Mouse (Mus musculus): ENCODE measurements around the gene Ccdc78. TPM values are rescaled to one million over a fixed set of nuclear protein-coding genes. Genes with fewer than 3 reads are reported as not detected.

The Ccdc78 gene
- polyA plus RNA-seq, 2 experiments = 0.10 TPM; not detected in 1

DNA sequence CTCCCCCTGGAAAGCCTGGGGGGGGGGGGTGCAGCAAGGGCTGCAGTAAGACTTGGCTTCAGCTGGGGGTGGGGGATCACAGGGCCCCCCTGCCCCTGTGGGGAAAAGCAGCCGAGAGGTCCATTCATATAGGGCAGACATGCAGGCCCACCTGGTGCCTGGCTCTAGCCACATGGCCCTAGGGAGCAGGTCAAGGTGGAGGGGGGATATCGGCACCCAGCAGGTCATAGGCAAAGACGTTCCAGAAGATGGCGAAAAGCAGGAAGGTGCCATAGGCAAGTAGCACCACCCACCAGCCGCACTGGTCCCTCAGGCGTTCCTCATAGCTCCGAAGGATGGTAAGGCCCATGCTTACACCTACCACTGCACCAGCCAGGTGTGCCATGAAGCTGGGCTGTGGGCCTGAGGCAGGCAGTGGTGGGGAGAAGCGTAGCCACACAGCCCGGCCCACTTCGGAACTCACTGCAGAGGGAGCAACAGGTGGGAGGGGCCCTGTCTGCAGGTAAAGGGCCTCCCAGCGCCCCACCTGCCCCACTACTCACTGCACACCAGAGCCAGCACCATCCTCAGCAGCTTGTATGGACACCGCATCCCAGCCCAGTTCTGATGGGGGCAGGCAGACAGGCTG, 48.3 kb downstream of the Ccdc78 start:
- H3K4me2 ChIP-seq (replicated peaks; ENCODE audit: low read depth, low read length, severe bottlenecking) = peak overlapping the region; percentile 91
- ATAC-seq (ENCODE audit: low FRiP score, low read depth) (no peak), DNase-seq (ENCODE audit: low spot score) (no peak)
- no peak for TF ChIP-seq POLR2A (IDR thresholded peaks at IDR 0.05; ENCODE audit: borderline replicate concordance, extremely low read depth, insufficient read depth, insufficient read length)
- no peak overlapping the region for H3K27ac ChIP-seq (replicated peaks; ENCODE audit: low read depth, low read length)
- peak overlapping the region; percentile 85 for H3K4me3 ChIP-seq (replicated peaks; ENCODE audit: low read length)
- H3K9ac ChIP-seq (ENCODE audit: low read depth, low read length, severe bottlenecking) = peak overlapping the region; percentile 77; the same call in 1 of the 2 replicates
- 83% methylated on average over 12 of the region's 12 CpGs for WGBS
- peaks cover 49% of the 10 kb centered on the region for H3K36me3 ChIP-seq (ENCODE audit: control insufficient read depth, insufficient read depth, low read length)
- H3K4me1 ChIP-seq (ENCODE audit: control insufficient read depth, insufficient read depth, low read length) = peaks cover 51% of the 10 kb centered on the region
- no peaks in the 10 kb centered on the region for H3K9me3 ChIP-seq (ENCODE audit: control insufficient read depth, low read length)
- no peaks in the 10 kb centered on the region for H3K27me3 ChIP-seq (ENCODE audit: control insufficient read depth, insufficient read depth, low read length)

DNA sequence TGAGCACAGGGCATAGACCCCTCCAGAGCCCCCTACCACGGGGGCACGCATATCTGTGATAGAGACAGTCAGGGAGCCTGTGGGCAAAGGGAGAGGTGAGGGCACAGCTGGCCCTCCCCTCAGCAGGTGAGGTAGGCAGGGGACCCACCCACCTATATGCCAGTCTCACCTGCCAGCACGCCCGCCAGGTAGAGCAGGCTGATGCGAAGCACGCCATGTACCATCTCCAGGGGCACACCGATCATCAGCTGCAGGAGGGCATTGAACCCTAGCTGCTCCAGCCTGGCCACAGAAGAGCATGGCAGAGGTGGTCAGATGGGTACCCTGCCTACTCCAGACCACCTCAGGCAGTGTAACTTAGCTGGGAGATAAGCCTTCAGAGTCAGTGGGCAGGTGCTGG, 48.9 kb downstream of the Ccdc78 start:
- DNase-seq (ENCODE audit: low spot score) (no peak), ATAC-seq (ENCODE audit: low FRiP score, low read depth) (no peak)
- Histone ChIP-seq H3K27me3 (ENCODE audit: control insufficient read depth, insufficient read depth, low read length) (no peaks in the 10 kb centered on the region), H3K9me3 (ENCODE audit: control insufficient read depth, low read length) (no peaks in the 10 kb centered on the region), H3K36me3 (ENCODE audit: control insufficient read depth, insufficient read depth, low read length) (peaks cover 49% of the 10 kb centered on the region), H3K4me1 (ENCODE audit: control insufficient read depth, insufficient read depth, low read length) (peaks cover 47% of the 10 kb centered on the region), H3K9ac (ENCODE audit: low read depth, low read length, severe bottlenecking) (no peak overlapping the region), H3K27ac (replicated peaks; ENCODE audit: low read depth, low read length) (no peak overlapping the region), H3K4me3 (replicated peaks; ENCODE audit: low read length) (no peak overlapping the region), H3K4me2 (replicated peaks; ENCODE audit: low read depth, low read length, severe bottlenecking) (no peak overlapping the region)
- no peak for TF ChIP-seq POLR2A (IDR thresholded peaks at IDR 0.05; ENCODE audit: borderline replicate concordance, extremely low read depth, insufficient read depth, insufficient read length)
- WGBS = 87% methylated on average over 7 of the region's 7 CpGs

DNA sequence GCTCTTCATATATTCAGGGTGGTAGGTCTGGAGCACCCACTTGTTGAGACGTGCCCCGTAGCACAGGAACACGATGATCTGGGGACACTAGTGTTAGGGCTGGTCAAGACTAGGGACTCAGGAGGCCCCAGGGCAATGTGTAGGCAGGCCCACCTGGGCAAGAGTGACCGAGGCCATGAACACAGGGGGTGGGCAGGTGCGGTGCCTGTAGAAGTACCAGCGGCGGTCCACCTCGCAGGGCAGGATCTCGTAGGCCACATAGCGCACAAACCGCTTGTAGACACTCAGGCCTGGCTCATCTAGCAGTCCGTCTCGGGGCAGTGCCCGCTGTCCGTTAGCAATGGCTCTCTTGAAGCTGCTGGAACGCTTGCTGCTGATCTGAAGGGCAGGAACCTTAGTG, 49.4 kb downstream of the Ccdc78 start:
- ATAC-seq (ENCODE audit: low FRiP score, low read depth) = no peak
- Histone ChIP-seq H3K9me3 (ENCODE audit: control insufficient read depth, low read length) (no peaks in the 10 kb centered on the region), H3K4me2 (replicated peaks; ENCODE audit: low read depth, low read length, severe bottlenecking) (no peak overlapping the region), H3K4me1 (ENCODE audit: control insufficient read depth, insufficient read depth, low read length) (peaks cover 47% of the 10 kb centered on the region), H3K27me3 (ENCODE audit: control insufficient read depth, insufficient read depth, low read length) (no peaks in the 10 kb centered on the region), H3K4me3 (replicated peaks; ENCODE audit: low read length) (no peak overlapping the region), H3K9ac (ENCODE audit: low read depth, low read length, severe bottlenecking) (no peak overlapping the region), H3K27ac (replicated peaks; ENCODE audit: low read depth, low read length) (no peak overlapping the region), H3K36me3 (ENCODE audit: control insufficient read depth, insufficient read depth, low read length) (peaks cover 49% of the 10 kb centered on the region)
- no peak for TF ChIP-seq POLR2A (IDR thresholded peaks at IDR 0.05; ENCODE audit: borderline replicate concordance, extremely low read depth, insufficient read depth, insufficient read length)
- 88% methylated on average over 16 of the region's 16 CpGs for WGBS
- no peak for DNase-seq (ENCODE audit: low spot score)

DNA sequence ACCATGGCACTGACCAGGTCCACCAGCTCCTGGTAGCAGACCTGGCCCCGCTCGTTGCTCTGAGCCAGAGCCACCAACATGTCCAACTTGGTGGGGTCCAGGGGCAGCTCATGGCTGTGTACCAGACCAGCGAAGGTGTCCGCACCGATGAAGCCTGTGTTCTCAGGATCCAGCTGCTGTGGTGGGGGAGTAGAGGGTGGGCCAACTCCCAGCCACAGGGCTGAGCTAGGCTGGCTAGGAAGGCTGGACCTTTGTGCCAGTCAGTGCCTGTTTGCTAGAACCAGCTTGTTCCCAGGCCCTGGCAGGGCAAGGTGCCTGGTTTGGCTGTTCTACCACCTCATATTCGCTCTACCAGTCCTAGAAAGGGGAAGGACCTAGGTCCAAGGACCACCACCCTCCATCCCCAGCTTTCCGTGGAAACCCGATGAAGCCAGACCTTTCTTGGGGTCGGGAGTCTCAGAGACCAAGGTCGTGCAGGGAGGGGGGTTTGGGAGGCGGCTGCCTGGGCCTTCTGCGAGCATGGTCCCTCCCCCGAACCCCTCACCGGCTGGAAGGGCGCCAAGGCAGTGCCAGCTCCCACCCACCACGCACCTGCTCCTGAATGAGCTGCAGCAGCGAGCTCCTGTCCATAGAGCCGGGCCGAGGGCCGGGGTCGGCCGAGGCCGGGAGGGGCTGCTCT, 50.2 kb downstream of the Ccdc78 start:
- H3K9ac ChIP-seq (ENCODE audit: low read depth, low read length, severe bottlenecking) = peak overlapping the region; percentile 53
- H3K9me3 ChIP-seq (ENCODE audit: control insufficient read depth, low read length) = no peaks in the 10 kb centered on the region
- DNase-seq (ENCODE audit: low spot score) = no peak
- 37% methylated on average over 14 of the region's 23 CpGs for WGBS
- peak overlapping the region; percentile 34 for H3K4me3 ChIP-seq (replicated peaks; ENCODE audit: low read length)
- H3K27me3 ChIP-seq (ENCODE audit: control insufficient read depth, insufficient read depth, low read length) = no peaks in the 10 kb centered on the region
- H3K27ac ChIP-seq (replicated peaks; ENCODE audit: low read depth, low read length) = no peak overlapping the region
- peaks cover 40% of the 10 kb centered on the region for H3K4me1 ChIP-seq (ENCODE audit: control insufficient read depth, insufficient read depth, low read length)
- no peak for ATAC-seq (ENCODE audit: low FRiP score, low read depth)
- peaks cover 49% of the 10 kb centered on the region for H3K36me3 ChIP-seq (ENCODE audit: control insufficient read depth, insufficient read depth, low read length)
- peak overlapping the region; percentile 75 for H3K4me2 ChIP-seq (replicated peaks; ENCODE audit: low read depth, low read length, severe bottlenecking)
- TF ChIP-seq POLR2A (IDR thresholded peaks at IDR 0.05; ENCODE audit: borderline replicate concordance, extremely low read depth, insufficient read depth, insufficient read length) = no peak

DNA sequence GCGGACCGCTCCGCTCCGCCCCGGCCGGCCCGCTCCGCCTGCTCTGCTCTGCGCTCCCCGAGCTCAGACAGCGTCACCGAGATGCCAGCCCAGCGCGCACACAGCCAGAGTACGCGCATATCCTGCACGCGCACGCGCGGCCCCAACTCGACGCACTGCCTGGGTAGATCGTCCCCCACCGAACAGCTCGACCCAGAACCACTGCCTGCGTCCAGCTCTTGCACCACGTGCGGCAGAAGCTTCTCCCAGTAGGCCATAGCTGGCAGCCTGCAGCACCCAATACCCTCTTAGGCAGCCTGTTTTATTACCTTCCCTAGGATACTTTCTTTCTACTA, 50.7 kb downstream of the Ccdc78 start, which contains the start of gene Rhbdl1:
TSS of gene Rhbdl1 (minus strand) at position 220 of the 335 bp plus-strand sequence.
- ATAC-seq (ENCODE audit: low FRiP score, low read depth) = peak; percentile 6
- no peak for TF ChIP-seq POLR2A (IDR thresholded peaks at IDR 0.05; ENCODE audit: borderline replicate concordance, extremely low read depth, insufficient read depth, insufficient read length)
- peaks cover 35% of the 10 kb centered on the region for H3K4me1 ChIP-seq (ENCODE audit: control insufficient read depth, insufficient read depth, low read length)
- DNase-seq (ENCODE audit: low spot score) = no peak
- peak within 1 kb of the TSS; percentile 53 for H3K9ac ChIP-seq (ENCODE audit: low read depth, low read length, severe bottlenecking)
- H3K4me2 ChIP-seq (replicated peaks; ENCODE audit: low read depth, low read length, severe bottlenecking) = peak within 1 kb of the TSS; percentile 75
- WGBS = 0% methylated on average over 6 of the region's 29 CpGs
- no peaks in the 10 kb centered on the region for H3K27me3 ChIP-seq (ENCODE audit: control insufficient read depth, insufficient read depth, low read length)
- no peak within 1 kb of the TSS; the same call in 1 of the 2 replicates for H3K27ac ChIP-seq (replicated peaks; ENCODE audit: low read depth, low read length)
- H3K36me3 ChIP-seq (ENCODE audit: control insufficient read depth, insufficient read depth, low read length) = peaks cover 51% of the 10 kb centered on the region
- no peaks in the 10 kb centered on the region for H3K9me3 ChIP-seq (ENCODE audit: control insufficient read depth, low read length)
- H3K4me3 ChIP-seq (replicated peaks; ENCODE audit: low read length) = peak within 1 kb of the TSS; percentile 34
